Mouse (Mus musculus) limb, embryonic 10.5 days (tissue): Measurements from ENCODE around the gene Fam149a. TPM values are rescaled to one million over a fixed set of nuclear protein-coding genes. Genes with fewer than 3 reads are reported as not detected.

Source experiments
- DNase-seq: peaks from one replicate; pipeline ENCODE4 v3.0.0-alpha.2; 2017; ENCODE audit warnings: low spot score
- H3K27ac ChIP-seq: fragments of 300-500 bp; sonication (generic); 2 replicates; pipeline ENCODE4 v1.5.1; 2016; ENCODE audit warnings: mild to moderate bottlenecking
- H3K27me3 ChIP-seq: fragments of 300-500 bp; sonication (generic); 2 replicates; pipeline ENCODE4 v1.6.1; 2016; ENCODE audit warnings: low read depth, mild to moderate bottlenecking; ENCODE audit not compliant: poor library complexity, severe bottlenecking
- H3K36me3 ChIP-seq: fragments of 300-500 bp; sonication (generic); 2 replicates; pipeline ENCODE4 v1.6.1; 2016; ENCODE audit warnings: mild to moderate bottlenecking, moderate library complexity
- H3K4me1 ChIP-seq: fragments of 300-500 bp; sonication (generic); 2 replicates; pipeline ENCODE4 v1.6.1; 2016
- H3K4me3 ChIP-seq: fragments of 300-500 bp; sonication (generic); 2 replicates; pipeline ENCODE4 v1.5.1; 2016; ENCODE audit warnings: mild to moderate bottlenecking, moderate library complexity
- H3K9me3 ChIP-seq: fragments of 300-500 bp; sonication (generic); replicated peaks from 2 replicates; pipeline ENCODE4 v1.6.1; 2016; ENCODE audit warnings: mild to moderate bottlenecking
- WGBS: fragments of 180-500 bp; shearing (Covaris S2); methylation state at CpG from one replicate; pipeline ENCODE4 v1.1.7; 2016; 5-methylcytosine and 5-hydroxymethylcytosine counted together
- polyA plus RNA-seq: library from polyadenylated mRNA; unstranded; fragments of >200 nt; fragmentation: Nextera tagmentation; extraction: Ambion mirVana; gene quantifications from 2 replicates; pipeline ENCODE4 v1.2.1, GENCODE M21; 2016

Gene Fam149a
- polyA plus RNA-seq, 1 experiment from 2014 or later = 13.5 TPM

DNA sequence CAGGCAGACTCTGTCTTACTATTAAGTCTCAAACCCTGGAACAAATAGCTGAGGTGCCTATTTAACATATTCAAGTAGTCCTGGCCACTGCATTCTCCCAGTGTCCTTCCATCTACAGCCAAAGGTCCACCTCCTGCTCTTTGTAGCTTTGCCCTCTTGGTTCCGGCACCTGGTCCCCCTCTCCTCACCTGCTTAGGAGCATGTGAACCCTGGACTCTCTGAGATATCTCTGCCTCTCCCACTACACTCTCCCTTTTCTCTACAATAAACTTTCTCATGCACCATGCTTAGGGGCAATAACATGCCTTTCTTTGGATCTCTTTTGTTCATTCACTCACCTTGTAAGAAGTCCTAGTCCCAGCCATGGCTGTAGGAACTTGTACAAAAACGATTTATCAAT lies 60.7 kb downstream of the Fam149a start:
- WGBS = 85% methylated on average over 2 of the region's 2 CpGs
- no peaks in the 10 kb centered on the region for H3K4me1 ChIP-seq
- H3K27me3 ChIP-seq = no peaks in the 10 kb centered on the region
- H3K9me3 ChIP-seq = no peaks in the 10 kb centered on the region
- no peaks in the 10 kb centered on the region for H3K36me3 ChIP-seq
- no peak overlapping the region for H3K4me3 ChIP-seq
- no peak overlapping the region for H3K27ac ChIP-seq
- DNase-seq = no peak

DNA sequence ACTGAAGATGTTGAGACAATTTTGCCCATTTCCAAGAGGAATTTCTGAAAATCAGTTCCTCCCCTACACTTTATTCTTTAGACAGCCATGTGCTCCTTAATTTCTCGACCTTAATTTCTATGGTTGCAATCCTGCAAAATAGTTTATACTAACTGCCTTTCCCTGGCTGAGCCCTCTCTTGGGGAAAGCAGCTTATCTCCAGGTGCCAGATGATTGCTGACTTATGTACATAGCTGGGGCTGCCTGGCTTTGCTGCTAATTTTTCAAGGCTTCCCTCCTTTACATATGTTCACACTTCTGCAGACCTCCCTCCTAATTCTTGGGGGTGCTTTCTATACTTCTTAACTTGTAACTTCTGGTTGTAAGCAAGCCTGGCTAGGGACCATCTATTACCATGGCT lies 61.2 kb downstream of the Fam149a start:
- DNase-seq = no peak
- Histone ChIP-seq H3K27ac (no peak overlapping the region), H3K4me1 (no peaks in the 10 kb centered on the region), H3K27me3 (no peaks in the 10 kb centered on the region), H3K36me3 (no peaks in the 10 kb centered on the region), H3K9me3 (no peaks in the 10 kb centered on the region), H3K4me3 (no peak overlapping the region)
- WGBS = 83% methylated on average over 1 of the region's 1 CpGs

DNA sequence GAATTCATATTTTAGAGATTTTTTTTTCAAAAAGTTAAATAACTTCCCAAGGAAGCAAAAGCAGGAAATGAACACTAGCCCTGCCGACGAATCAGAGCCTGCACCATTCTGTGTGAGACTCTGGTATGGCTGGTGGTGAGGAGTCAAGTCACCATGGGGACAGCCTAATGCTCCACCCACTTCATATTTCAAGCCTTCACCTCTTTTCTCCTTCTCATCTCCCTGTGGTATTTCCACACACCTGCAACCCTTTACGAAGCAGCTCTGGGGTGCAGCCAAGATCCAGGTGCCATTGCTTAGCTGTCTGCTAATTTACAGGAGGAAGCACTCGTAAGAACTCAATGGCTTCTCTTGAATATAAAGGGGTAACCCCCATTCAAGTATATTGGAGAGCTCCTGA lies 71.1 kb downstream of the Fam149a start:
- no peak for DNase-seq
- 95% methylated on average over 4 of the region's 4 CpGs for WGBS
- H3K36me3 ChIP-seq = no peaks in the 10 kb centered on the region
- no peaks in the 10 kb centered on the region for H3K27me3 ChIP-seq
- H3K4me1 ChIP-seq = no peaks in the 10 kb centered on the region
- H3K9me3 ChIP-seq = no peaks in the 10 kb centered on the region
- H3K4me3 ChIP-seq = no peak overlapping the region
- H3K27ac ChIP-seq = no peak overlapping the region

DNA sequence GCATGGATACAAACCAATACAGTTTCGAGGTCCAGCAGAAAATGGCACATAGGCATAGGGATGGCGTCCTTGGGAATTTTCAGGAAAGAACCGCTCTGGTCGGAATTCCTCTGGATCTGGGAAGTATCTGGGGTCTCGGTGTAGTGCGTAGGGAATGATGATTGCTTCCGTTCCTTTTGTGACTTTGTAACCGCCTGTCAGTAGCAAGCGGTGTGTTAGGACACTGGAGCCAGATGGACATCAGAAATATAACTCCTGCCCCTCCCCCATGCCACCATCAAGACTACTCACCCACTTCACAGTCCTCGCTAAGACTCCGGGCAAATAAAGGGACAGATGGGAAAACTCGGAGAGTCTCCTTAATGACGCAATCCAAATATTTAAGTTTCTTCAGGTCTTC lies 73.7 kb downstream of the Fam149a start, which contains the start of gene Gm45753:
Gm45753 (minus strand) TSS at position 101 of the 400 bp plus-strand sequence.
- Histone ChIP-seq H3K27ac (no peak within 1 kb of the TSS), H3K4me1 (no peaks in the 10 kb centered on the region), H3K27me3 (no peaks in the 10 kb centered on the region), H3K36me3 (no peaks in the 10 kb centered on the region), H3K9me3 (no peaks in the 10 kb centered on the region), H3K4me3 (no peak within 1 kb of the TSS)
- no peak for DNase-seq
- 92% methylated on average over 13 of the region's 13 CpGs for WGBS

DNA sequence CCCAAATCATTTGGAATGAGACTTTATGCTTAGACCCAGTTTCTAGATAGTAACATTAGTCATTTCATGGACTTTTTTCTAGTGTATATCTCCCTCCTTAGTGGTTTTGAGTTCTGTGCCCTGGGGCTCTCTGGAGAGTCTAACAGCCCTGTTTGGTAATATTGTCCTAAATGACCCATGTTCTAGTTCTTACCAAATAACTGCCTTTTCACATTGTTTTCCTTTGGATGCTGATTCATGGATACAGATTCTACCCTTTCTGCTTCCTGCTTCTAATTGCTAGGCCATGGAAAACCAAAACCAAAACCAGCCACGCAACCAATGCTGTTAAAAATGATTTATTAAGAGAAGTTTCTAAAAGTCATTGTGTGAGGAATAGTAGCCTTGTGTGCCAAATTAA lies 76.6 kb downstream of the Fam149a start:
- Histone ChIP-seq H3K27me3 (no peaks in the 10 kb centered on the region), H3K27ac (no peak overlapping the region), H3K4me3 (no peak overlapping the region), H3K4me1 (no peaks in the 10 kb centered on the region), H3K36me3 (no peaks in the 10 kb centered on the region), H3K9me3 (no peaks in the 10 kb centered on the region)
- DNase-seq = no peak
- 88% methylated on average over 1 of the region's 1 CpGs for WGBS

DNA sequence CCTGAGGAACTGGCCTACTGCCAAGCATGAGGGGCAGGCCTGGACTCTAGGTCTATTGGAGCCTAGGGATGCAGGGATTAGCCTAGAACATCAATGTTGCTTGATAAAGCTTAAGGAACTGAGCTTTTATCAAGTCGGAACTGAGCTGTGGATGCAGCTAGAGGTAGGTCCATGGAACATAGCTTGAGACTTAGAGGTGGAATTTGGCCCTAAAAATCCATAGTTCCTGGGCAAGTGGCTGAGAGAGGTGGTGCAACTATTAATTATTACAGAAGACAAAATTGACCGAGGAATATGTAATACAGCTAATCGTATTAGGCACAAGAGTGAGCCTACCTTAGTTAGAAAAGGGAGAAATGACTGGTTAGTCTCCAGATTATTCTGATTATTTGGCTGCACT lies 77.7 kb downstream of the Fam149a start:
- Histone ChIP-seq H3K4me1 (no peaks in the 10 kb centered on the region), H3K27me3 (no peaks in the 10 kb centered on the region), H3K4me3 (no peak overlapping the region), H3K36me3 (no peaks in the 10 kb centered on the region), H3K27ac (no peak overlapping the region), H3K9me3 (no peaks in the 10 kb centered on the region)
- 92% methylated on average over 3 of the region's 3 CpGs for WGBS
- no peak for DNase-seq

DNA sequence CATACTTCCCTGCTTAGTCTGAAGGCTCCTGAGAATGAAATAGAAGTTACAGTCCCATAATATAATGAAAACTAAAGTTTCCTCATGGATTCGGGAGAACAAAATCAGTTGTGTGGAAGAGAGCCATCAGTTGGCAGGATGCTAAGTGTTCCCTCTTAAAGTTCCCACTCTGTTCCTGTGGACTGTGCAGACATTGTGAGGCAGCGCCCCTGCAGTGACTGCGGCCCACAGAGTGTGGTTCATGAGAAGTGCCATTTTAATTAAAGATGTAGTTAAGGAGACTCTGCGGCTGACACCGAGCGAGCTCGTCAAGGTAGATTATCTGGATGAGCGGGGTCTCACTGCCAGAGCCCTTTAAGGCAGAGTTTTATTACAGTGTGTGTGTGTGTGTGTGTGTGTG lies 79.7 kb downstream of the Fam149a start:
- 71% methylated on average over 8 of the region's 8 CpGs for WGBS
- Histone ChIP-seq H3K9me3 (no peaks in the 10 kb centered on the region), H3K27me3 (no peaks in the 10 kb centered on the region), H3K4me1 (no peaks in the 10 kb centered on the region), H3K4me3 (no peak overlapping the region), H3K27ac (no peak overlapping the region), H3K36me3 (no peaks in the 10 kb centered on the region)
- DNase-seq = no peak

DNA sequence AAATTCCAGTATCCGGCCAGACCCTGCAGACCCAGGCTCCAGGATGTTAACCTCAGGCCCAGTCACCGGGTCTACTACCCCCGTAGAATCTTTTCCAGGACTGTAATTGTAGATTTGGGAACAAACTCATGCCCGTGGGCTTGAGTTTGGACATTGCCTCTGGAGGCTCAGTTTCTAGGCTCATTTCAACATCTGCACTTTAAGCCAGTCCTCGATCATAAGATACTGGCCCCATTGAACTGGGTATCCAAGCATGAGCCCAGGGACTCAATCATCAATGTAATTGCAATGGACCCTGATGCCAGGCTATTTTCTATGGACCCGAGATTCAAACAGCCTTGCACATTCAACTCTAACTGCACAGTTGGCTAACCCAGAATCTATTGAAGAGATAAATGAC lies 86.8 kb downstream of the Fam149a start:
- H3K4me3 ChIP-seq = no peak overlapping the region
- H3K27ac ChIP-seq = no peak overlapping the region
- no peaks in the 10 kb centered on the region for H3K4me1 ChIP-seq
- no peak for DNase-seq
- 92% methylated on average over 6 of the region's 6 CpGs for WGBS
- no peaks in the 10 kb centered on the region for H3K27me3 ChIP-seq
- no peaks in the 10 kb centered on the region for H3K36me3 ChIP-seq
- H3K9me3 ChIP-seq = no peaks in the 10 kb centered on the region

DNA sequence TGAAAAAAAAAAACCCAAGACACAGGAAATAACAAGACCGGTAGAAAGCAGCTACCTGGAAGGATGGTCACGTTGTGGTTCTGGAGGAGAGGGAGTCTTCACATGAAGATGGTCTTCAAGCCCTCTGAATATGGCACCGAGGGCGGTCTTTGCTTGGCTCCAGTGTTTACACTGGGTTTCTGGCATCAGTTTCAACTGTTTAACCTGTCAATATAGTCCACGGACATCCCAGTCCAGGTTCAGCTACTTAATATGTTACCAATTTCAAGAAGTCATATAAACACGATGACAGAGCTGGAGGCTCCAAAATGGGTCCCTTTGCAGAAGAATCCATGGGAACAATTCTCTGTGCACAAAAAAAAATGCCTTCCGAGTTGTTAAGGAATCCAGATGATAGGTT lies 87.4 kb downstream of the Fam149a start, which contains the start of gene Klkb1:
Klkb1 (minus strand) TSS at position 173 of the 400 bp plus-strand sequence.
- H3K27me3 ChIP-seq = no peaks in the 10 kb centered on the region
- H3K4me3 ChIP-seq = no peak within 1 kb of the TSS
- H3K4me1 ChIP-seq = no peaks in the 10 kb centered on the region
- WGBS = 93% methylated on average over 7 of the region's 7 CpGs
- no peak within 1 kb of the TSS for H3K27ac ChIP-seq
- H3K9me3 ChIP-seq = no peaks in the 10 kb centered on the region
- no peaks in the 10 kb centered on the region for H3K36me3 ChIP-seq
- no peak for DNase-seq

DNA sequence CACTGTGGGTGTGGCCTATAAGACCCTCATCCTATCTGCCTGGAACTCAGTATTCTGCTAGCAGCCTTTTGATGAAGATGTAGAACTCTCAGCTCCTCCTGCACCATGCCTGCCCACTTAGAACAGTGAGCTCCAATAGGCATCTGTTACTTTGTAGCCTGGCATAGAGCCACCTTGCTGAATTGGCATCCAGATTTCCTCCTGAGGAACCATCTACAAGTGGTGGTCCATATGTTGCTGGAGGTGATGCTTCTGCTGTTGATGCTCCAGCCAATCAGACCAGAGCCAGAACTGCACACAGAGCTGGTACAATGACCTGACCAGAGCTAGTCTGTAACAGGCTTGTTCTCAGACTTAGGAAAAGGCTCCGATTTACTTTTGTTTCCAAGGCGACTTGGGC lies 90.3 kb downstream of the Fam149a start:
- Histone ChIP-seq H3K36me3 (no peaks in the 10 kb centered on the region), H3K4me1 (no peaks in the 10 kb centered on the region), H3K4me3 (no peak overlapping the region), H3K27ac (no peak overlapping the region), H3K9me3 (no peaks in the 10 kb centered on the region), H3K27me3 (no peaks in the 10 kb centered on the region)
- WGBS = 91% methylated on average over 2 of the region's 2 CpGs
- no peak for DNase-seq

Other genes starting within 250 kb of the Fam149a start
- gene F11, start 120.3 kb downstream of the Fam149a start, polyA plus RNA-seq = not detected in 2 replicates
- gene Klkb1, start 87.4 kb downstream of the Fam149a start, polyA plus RNA-seq = 0.03 TPM in 1 of 2 replicates, not detected in the other
- not detected in 2 replicates for gene Gm45753, start 73.8 kb downstream of the Fam149a start, polyA plus RNA-seq
- gene Cyp4v3, start 49.1 kb downstream of the Fam149a start, polyA plus RNA-seq = 0.24 and 0.34 TPM in 2 replicates
- gene Tlr3, start 28.8 kb upstream of the Fam149a start, polyA plus RNA-seq = 0.48 and 0.74 TPM in 2 replicates
- 9.5 and 16.7 TPM in 2 replicates for gene Sorbs2, start 125.5 kb upstream of the Fam149a start, polyA plus RNA-seq